Mouse (Mus musculus): ENCODE measurements around the gene Ndufc1. TPM values are rescaled to one million over a fixed set of nuclear protein-coding genes. Genes with fewer than 3 reads are reported as not detected.
"Not testable (repeated sequence)": the region's sequence is repeated elsewhere in the genome, so short reads cannot be mapped to it uniquely, and the experiment has no call there.

Gene Ndufc1
- total RNA-seq, 2 experiments from 2014 or later, result 313 to 318 TPM

DNA sequence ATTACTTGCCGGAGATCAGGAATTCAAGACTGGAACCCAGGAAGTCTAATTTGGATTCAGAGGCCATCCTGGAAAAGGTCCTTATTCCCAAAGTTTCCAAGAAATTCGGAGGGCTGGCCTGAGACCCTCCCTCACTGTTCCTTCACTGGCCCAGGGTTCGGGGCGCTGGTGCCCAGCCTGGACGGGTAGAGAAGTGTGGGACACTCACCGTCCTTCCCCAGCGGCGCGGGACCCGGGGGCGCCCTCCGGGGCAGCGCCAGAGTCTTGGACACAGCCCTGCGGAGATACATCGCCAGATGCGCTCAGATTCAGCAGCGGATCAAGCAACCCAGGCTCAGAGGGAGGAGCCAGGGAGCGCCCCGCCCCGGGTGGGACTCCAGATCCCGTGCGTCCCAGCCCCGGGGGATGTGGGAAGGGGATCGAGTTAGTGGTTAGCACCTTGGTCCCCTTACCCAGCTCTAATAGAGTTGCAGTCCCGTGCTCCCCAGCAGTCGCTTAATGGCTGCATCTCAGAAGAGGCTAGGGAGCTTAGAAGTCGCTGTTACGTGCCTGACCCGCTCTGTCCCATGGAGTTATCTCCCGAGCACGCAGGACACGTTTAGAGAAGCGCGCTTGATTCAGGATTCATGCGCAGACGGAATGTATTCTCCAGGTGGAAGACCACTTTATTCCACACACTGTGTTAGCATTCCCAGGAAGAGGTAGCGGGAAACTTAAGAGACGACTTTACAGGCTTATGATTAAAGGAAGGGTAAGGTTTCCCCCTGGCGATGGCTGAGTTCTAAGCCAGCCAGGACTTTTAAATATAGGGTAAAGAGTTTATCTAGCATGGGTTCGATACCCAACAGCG lies 12.3 kb downstream of the Ndufc1 start, which contains the start of gene Mgarp:
TSS of gene Mgarp (minus strand) at position 520 of the 850 bp plus-strand sequence.
- peak; percentile 37 to 44 for DNase-seq (ENCODE audit: low spot score in 2 of 2)

DNA sequence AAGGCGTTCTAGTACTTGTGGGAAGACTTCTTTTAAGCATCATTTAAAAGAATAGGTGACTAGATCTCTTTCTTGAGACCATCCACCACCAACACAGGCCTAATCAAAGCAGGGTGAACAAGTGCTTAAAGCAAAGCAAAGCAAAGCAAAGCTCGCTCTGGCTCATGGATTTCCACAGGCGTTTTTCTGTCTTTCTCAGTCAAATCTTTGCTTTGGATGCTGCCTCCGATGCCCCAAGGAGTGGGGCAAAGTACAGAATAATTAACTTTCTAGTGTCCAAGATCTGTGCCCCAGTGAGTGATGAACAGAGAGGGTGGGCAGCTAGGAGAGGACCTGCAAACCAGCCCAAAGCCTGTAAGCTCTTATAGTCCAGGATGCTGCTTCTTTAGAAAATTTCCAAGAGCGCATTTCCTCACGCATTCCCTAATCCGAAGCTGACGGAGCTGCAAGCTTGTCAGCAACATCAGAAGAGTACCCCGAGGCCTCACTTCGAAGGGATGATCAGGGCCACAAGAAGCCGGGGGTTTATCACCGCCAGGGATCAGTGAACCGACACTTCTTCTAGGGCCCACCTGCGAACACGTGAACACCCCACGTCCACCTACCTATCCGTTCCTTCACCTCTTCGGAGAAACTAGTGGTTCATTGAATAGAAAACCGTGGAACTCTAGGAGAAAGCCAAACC lies 13.2 kb downstream of the Ndufc1 start:
- DNase-seq (ENCODE audit: low spot score in 2 of 2), result no peak

DNA sequence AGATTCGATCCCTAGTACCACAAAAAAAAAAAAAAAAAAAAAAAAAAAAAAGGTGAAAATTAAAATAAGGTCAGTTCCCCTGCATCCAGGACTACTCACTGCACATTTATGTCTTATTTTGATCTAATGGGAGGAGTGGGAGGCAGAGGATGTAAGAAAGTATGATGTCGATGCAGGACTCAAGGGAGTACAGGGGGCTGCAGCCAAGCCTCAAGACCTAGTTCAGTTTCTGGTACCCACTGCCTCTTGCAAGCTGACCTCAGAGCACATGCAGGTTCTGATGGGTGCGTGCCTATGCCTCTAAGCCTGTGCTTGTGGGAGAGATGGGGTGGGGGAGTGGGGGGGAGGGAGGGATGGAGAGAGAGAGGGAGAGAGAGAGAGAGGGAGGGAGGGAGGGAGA lies 13.9 kb downstream of the Ndufc1 start:
- DNase-seq (ENCODE audit: low spot score in 2 of 2), result no peak

DNA sequence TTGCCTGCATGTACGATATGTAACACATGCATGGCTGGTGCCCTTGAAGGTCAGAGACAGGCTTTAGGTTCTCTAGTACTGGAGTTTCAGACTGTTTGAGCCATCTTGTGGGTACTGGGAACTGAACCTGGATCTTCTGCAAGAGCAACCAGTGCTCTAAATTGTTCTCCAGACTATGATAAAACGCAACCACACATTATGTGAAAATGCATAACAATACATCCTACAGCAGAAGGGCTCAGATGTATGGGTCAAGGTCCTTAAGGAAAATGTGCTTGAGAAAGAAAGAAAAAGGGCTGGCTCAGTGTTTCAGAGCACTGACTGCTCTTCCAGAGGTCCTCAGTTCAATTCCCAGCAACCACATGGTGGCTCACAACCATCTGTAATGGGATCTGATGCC lies 15.1 kb downstream of the Ndufc1 start:
- no peak for DNase-seq (ENCODE audit: low spot score in 2 of 2)

DNA sequence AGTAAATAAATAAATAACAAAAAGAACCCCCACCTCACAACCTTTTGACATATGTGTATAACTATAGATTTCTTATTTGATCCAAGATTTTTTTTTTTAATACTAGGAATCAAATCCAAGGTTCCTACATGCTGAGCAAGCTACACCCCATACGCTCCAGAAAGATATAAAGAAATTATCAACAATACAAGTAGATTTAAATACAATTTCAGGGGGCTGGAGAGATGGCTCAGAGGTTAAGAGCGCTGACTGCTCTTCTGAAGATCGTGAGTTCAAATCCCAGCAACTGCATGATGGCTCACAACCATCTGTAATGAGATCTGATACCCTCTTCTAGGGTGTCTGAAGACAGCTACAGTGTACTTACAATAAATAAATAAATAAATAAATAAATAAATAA lies 15.8 kb downstream of the Ndufc1 start:
- not testable (repeated sequence) for DNase-seq (ENCODE audit: low spot score in 2 of 2)

DNA sequence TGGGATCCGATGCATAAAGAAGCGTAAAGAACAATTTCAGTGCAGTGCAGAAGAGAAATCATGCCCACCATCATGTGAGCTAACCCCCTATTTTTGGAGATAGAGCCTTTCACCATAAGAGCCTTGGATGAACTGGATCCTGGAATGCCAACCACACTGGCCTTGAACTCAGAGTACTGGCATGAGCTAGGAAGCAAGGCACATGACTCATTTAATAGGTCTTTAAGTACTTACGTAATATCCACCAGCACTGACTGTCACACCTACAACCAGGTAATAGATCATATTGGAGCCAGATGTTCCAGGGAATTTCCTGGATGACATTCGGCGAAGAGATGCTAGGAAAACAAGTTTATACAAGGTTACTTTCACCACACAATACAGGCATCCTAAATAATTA lies 17.2 kb downstream of the Ndufc1 start:
- no peak for DNase-seq (ENCODE audit: low spot score in 2 of 2)

DNA sequence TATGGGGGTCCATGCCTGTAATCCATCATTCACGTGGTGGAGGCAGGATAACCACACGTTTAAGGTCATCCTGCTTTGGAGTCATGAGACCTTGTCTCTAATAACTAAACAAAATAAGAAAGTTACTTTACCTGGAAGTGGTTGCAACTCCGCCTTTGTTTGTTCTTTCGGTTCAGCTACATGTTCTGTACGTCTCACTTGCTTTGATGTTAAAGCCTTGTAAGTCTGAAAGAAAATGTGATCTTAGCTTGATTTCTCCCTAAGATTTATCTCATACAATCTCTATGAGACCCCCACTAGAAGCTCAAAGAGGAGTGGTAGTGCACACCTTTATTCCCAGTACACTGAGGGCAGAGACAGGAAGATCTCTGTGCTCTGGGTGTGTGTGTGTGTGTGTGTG lies 17.7 kb downstream of the Ndufc1 start:
- DNase-seq (ENCODE audit: low spot score in 2 of 2), result no peak

DNA sequence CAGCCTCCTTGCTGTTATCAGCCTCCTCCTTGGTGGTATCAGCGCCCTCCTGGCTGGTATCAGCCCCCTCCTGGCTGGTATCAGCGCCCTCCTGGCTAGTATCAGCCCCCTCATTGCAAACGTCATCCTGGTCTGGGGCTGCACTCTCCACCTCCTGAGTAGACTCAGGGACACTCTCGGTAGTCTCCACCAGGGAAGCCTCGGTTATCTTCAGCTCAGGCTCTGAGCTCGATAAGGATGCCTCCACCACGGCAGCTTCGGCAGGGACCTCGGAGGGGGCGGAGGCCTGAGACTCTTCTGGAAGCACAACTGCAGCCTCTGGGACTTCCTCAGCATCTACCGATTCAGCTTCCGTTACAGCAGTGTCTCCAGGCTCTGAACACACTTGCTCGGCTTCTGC lies 19.9 kb downstream of the Ndufc1 start:
- no peak for DNase-seq (ENCODE audit: low spot score in 2 of 2)

DNA sequence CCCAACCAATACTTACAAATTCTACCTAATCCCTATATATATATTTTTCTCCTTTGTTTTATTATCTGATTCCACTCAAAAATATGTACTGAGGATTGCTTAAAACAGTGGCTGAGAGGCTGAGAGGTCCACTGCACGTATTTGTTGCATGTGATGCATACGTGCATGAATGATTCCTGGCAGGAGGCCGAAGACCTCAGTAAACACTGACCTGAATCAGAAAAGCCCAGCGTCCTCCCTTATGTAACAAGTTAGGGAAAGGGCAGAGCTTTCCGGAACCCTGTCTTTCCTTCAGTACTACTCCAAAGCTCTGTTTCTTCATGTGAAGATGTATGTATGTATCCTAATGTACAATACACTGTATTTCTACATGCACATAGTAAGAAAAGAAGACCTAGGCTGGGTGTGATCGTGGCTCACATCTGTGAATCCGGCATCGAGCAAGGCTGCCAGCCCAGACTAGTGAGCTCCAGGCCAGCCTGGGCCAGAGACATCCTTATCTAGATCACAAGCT lies 20.9 kb downstream of the Ndufc1 start:
- DNase-seq (ENCODE audit: low spot score in 2 of 2), result no peak

DNA sequence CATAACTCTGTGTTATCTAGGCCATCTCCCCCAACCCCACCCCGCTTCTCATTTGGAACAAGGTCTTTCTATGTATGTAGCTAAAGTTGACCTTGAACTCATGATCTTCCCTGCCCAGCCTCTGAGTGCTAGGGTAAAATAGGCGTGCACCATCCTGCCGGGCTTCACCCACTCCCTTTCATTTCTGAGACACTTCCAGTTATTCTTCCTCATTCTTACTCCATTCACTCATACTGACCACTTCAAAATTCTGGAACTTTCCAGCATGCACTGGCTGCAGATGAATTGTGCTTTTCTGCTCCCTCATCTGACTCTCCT lies 21.7 kb downstream of the Ndufc1 start:
- no peak for DNase-seq (ENCODE audit: low spot score in 2 of 2)

DNA sequence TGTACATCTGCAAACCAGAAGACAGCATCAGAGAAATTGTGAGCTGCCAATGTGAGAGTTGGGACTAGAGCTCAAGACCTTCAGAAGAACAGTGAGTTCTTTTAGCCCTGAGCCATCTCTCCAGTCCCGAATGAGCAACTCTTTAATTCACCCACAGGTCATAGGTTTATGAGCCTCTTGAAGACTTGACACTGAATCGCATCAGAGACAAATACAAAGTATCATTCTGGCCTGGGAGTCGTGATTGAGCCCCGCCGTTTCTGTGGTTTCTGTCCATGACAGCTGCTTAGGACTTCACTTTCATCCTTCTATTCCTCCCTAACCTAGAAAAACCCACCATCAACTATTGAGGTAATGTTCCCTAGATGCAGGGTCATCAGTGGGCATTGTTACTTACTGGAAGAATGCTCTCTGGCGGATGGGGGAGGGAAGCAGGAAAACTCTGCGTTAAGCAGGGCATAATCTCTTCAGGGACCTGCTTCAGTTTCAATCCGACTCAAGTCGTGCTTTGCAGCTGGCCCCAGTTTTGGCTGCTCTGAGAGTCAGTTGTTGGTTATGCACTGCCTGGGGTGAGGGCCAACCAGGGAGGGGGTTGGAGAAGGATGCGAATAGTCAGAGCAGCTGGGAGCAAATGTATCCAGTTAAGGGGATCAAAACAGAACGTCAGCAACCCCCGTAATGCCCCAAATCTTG lies 22.2 kb downstream of the Ndufc1 start:
- DNase-seq (ENCODE audit: low spot score in 2 of 2), result no peak

DNA sequence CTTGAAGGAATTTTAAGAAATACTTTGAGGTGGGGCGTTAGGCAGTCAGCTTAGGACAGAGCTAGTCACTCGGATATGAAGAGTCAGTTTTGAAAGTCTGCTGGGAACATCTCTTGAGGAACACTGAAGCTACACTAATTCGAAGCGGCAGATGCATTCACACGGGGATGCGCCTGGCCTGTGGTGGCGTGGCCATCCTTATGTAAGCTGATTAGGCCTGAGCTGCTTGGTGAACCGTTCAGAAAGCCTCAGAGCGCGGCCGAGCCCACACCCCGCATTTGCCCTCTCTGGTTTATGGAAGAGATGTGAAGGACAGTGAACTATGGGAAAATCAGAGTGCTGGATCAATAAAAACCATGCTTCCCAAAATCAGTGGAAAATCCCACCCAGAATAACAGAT lies 25.4 kb downstream of the Ndufc1 start:
- DNase-seq (ENCODE audit: low spot score in 2 of 2), result no peak

DNA sequence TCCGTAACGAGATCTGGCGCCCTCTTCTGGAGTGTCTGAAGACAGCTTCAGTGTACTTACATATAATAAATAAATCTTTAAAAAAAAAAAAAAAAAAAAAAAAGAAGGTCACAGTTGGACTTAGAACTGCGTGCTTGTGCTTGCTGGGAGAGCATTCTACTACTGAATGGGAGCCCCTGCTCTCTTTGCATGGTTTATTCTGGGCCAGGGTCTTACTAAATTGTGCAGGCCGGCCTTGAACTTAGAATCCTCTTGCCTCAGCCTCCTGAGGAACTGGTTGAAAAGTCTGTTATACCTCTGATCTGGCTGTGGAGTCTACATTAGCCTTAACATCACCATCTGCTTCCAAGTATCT lies 28.2 kb downstream of the Ndufc1 start:
- no peak for DNase-seq (ENCODE audit: low spot score in 2 of 2)

DNA sequence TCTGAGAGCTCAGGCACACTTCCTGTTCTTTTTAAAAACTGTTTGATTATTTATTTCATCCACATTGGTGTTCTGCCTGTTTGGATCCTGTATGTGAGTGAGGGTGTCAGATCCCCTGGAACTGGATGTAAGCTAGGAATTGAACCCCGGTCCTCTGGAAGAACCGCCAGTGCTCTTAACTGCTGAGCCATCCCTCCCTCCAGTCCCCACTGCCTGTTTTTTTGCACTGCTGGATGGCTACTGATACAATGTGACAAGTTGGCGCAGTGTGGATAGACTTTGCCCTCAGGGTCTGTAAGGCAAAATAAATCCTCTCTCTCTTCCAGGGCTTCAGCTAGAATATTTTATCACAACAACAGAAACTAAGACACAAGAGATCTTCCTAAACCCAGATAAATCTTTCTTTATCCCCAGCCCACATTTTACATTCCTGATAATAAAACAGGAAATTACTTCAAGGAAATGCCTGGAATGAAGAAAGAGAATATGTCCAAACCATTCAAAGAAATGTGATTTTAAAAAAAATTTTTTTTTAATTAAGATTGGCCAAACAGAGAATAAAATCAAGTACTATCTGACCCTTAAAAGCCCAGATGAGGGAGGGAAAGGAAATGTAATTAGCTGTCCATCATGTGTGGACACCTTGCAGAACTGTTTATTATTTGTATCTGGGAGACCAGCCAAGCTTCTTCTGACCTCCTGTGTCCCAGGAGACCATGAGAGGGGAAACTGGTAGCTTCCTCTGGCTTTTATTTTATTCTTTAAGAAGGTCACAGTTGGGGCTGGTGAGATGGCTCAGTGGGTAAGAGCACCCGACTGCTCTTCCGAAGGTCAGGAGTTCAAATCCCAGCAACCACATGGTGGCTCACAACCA lies 28.8 kb downstream of the Ndufc1 start:
- DNase-seq (ENCODE audit: low spot score in 2 of 2), result no peak

DNA sequence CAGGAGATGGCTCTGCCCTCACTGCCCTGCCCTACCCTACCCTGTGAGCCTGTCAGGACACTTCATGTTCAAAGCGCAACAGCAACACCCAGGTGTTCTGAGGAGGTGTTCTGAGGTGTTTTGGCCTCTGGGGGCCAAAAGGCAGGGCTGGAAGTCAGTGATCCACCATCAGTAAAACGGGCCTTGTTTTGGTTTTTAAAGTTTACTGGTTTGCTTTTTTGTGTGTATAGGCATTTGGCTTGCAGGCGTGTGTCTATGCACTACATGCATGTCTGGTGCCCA lies 30.2 kb downstream of the Ndufc1 start:
- DNase-seq (ENCODE audit: low spot score in 2 of 2), result no peak

DNA sequence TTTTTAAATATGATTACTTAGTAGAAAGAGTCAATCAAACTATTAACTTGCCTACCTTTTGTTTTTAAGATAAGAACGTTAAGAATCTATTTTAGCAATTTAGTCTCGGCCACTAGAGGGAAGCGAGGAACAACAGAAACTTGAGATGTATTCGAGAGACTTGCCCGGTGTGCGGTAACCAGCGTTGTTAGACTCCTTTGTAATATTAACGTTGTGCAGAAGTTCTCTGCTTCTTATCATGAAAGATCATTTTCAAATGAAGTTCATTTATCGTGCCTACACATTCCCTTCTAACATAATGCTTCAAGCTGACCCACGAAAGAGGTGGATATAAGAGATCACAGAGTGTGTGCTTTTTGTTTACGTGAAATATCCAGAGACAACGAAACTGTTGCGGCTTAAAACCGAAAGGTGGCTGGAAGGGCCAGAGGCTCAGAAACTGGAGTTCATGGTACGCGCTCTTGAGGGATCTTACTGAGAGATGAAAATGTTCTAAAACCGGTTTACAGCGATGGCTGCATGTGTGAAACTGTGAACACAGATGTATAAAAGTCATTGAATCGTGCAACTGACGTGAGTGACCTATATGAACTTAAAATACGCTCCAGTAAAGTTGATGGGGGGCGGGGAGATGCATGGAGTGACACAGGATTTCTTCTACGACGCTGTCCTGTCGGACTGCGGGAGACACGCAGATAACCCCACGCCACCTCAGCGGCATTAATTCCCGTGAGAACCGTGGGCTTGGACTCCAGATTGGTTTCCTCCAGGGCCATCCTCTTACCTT lies 30.7 kb downstream of the Ndufc1 start:
- no peak for DNase-seq (ENCODE audit: low spot score in 2 of 2)

DNA sequence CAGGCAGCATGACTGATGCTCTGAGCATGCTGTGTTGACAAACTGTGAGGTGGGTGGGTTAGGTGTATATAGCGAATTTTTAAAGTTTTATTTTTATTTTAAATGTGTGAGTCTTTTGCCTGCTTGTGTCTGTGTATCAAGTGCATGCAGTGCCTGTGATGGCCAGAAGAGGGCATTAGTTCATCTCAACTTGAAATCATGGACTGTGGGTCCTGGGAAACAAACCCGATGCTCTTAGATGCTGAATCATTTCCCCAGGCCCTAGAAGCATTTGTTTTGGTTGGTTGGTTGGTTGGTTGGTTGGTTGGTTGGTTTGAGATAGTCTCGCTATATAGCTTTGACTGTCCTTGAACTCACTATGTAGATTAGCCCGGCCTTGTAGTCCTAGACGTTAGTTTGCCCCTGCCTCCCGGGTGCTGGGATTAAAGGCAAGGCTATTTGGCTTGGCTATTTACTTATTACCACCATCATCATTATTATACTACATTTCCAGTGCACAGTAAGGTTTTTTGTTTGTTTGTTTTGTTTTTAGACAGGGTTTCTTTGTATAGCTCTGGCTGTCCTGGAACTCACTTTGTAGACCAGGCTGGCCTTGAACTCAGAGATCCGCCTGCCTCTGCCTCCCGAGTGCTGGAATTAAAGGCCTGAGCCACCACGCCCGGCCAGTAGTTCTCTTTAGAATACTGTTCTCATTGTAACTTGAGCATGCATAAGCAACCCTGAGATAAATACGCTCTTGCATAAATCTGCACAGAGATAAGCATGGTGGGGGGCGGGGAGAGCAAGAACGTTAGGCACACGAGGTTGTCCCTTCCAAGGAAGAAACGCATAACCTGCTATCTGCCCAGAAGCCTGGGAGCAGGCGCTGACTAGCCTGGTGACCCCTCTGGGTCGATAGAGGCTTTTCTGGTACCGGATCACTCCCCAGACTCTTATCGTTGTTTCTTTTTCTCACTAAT lies 33.2 kb downstream of the Ndufc1 start:
- peak; percentile 51 to 59 for DNase-seq (ENCODE audit: low spot score in 2 of 2)

DNA sequence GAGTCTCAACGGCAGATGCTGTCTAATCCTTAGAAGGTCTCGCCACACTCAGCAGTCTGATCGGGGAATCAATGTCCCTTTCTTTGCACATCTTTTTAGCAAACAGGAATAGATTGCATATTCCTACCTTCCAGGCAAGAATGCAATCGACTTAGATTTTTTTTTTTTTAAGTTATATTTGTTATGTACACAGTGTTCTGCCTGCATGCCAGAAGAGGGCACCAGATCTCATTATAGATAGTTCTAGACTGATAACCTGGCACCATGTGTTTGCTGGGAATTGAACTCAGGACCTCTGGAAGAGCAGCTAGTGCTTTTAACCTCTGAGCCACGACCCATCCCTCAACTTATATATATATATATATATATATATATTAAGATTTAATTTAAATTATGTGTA lies 35.2 kb downstream of the Ndufc1 start:
- DNase-seq (ENCODE audit: low spot score in 2 of 2), result no peak

DNA sequence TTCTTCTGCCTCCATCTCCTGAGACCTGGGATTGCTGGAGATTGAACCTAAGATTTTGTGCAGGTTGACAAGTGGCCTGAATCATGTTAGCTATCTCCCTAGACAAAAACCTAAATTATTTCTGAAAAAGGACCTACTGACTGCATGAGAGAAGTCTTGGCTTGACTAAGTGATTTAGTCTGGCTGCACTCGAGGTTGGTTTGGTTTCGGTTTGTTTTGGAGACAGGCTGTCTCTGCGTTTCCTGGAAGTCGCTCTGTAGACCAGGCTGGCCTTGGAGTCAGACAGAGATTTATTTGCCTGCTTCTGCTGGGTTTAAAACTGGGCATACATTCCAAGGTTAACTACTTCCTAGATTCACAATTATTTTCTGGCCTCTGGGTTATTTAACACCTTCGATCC lies 35.9 kb downstream of the Ndufc1 start:
- DNase-seq (ENCODE audit: low spot score in 2 of 2), result no peak

Measured in layer of hippocampus, postnatal 10 days (tissue).